Mouse (Mus musculus): ENCODE results near the gene Cacna1c. TPM values are rescaled to one million over a fixed set of nuclear protein-coding genes. Genes with fewer than 3 reads are reported as not detected.
A peak's percentile ranks its signal among the peaks of the same experiment; 100 is the strongest.

Cacna1c gene
- polyA plus RNA-seq, 1 experiment from 2014 or later, result 4.0 TPM

DNA sequence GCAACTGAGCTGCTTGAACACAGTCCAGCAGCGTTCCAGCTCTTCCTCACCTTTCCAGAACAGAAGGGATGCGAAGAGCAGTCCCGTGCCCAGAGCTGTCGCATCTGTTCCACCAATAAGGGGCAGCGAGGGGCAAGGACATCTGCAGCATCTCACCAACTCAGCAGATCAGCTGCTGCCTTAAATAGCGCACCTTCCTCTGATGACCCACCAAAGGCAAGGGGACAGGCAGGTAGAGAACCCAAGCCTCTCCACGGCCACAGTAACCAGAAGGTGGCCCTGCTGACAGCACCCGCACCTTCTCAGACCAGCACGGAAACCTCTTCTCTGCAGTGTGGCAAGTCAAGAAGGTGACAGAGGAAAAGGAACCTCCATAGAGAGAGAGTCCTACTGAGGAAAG is 131.8 kb downstream of the Cacna1c start:
- H3K4me3 ChIP-seq (replicated peaks), result no peak overlapping the region
- no peaks in the 10 kb centered on the region for H3K27me3 ChIP-seq (replicated peaks)
- no peaks in the 10 kb centered on the region for H3K36me3 ChIP-seq
- WGBS, result 84% methylated on average over 9 of the region's 9 CpGs
- no peaks in the 10 kb centered on the region for H3K9me3 ChIP-seq
- no peak overlapping the region for H3K4me2 ChIP-seq
- H3K4me1 ChIP-seq, result no peaks in the 10 kb centered on the region; the same call in 1 of the 2 replicates
- H3K27ac ChIP-seq, result no peak overlapping the region
- no peak for ATAC-seq (ENCODE audit: insufficient read depth, low FRiP score, low read depth)
- H3K9ac ChIP-seq, result no peak overlapping the region

DNA sequence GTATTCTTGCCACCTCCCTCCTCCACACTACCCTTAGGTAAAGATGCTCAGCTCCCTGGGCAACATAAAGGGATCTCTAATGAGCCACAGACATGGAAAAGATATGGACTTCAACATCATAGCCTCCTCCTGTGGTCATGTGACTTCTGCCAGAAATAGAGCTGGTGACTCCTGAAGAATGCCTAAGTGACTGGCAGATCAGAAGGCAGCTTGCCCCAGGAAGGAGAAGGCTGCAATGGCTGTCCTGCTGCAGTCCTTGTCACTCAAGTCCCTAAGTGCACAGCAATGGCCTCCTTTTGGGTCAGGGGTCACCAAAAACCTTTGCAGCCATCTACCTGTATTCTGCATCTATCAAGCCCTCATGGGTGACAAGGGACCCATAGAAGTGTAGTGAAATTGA is 133.5 kb downstream of the Cacna1c start:
- no peaks in the 10 kb centered on the region for H3K36me3 ChIP-seq
- H3K9me3 ChIP-seq, result no peaks in the 10 kb centered on the region
- no peak overlapping the region for H3K4me3 ChIP-seq (replicated peaks)
- ATAC-seq (ENCODE audit: insufficient read depth, low FRiP score, low read depth), result no peak
- H3K27me3 ChIP-seq (replicated peaks), result no peaks in the 10 kb centered on the region
- H3K4me1 ChIP-seq, result no peaks in the 10 kb centered on the region; the same call in 1 of the 2 replicates
- no peak overlapping the region for H3K27ac ChIP-seq
- no peak overlapping the region for H3K4me2 ChIP-seq
- H3K9ac ChIP-seq, result no peak overlapping the region

DNA sequence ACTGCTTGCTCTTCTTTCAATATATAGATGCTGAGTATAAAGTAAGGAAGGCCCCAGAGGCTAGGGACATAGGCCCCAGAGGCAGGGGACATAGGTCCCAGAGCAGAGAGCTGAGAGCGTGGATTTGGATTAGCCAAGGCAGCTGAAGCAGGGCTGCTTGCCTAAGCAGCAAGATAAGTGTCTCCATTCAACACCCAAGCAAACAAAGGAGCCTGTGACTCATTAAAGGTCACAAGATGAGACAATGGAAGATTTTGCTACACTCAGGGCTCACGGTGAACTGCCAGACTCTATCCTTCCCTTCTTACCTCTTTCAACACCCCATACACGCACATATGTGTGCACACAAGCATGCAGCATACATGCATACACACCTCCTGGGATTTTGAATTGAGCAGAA is 137.3 kb downstream of the Cacna1c start:
- Histone ChIP-seq H3K4me2 (no peak overlapping the region), H3K36me3 (no peaks in the 10 kb centered on the region), H3K27me3 (replicated peaks) (no peaks in the 10 kb centered on the region), H3K4me3 (replicated peaks) (no peak overlapping the region), H3K9me3 (no peaks in the 10 kb centered on the region), H3K9ac (no peak overlapping the region), H3K4me1 (no peaks in the 10 kb centered on the region; the same call in 1 of the 2 replicates), H3K27ac (no peak overlapping the region)
- WGBS, result 68% methylated on average over 3 of the region's 3 CpGs
- no peak for ATAC-seq (ENCODE audit: insufficient read depth, low FRiP score, low read depth)

DNA sequence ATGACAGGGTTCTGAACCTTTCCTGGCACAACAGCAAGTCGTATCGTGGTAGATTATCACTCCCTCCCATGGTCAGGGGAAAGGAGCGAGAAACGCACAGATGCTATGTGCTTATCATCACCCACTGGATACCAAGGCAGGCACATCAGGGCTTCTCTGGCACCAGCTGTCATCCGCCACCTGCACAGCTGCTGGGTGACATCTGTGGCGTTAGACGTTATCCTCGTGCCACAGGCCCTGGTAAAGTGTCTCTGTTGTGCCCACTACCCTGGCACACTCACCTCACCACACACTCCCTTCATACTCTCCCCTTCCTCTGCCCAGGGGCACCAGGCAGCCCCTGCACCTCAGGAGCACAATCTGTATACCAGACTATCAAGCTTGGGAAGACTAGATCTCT is 137.8 kb downstream of the Cacna1c start:
- 79% methylated on average over 8 of the region's 8 CpGs for WGBS
- H3K9me3 ChIP-seq, result no peaks in the 10 kb centered on the region

DNA sequence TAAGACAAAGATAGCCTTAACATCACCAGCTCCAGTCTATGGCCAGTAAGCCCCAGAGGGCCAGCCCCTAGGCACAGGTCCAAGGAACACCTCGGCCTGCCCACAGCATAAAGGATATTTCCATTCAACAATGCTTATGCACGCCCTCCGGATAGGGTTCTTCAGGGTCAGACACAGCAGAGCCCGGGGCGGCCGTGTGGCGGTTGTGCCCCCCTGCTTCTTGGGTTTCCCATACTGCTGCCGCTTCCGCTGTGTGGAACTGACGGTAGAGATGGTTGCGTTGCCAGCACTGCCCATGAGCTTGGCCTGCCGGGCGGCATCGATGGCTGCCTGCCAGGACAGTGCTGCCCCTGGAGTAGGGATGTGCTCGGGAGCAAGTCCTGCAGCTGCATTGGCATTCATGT is 139.1 kb downstream of the Cacna1c start:
- Histone ChIP-seq H3K4me1 (peaks cover 4% of the 10 kb centered on the region; the same call in 1 of the 2 replicates), H3K4me3 (replicated peaks) (no peak overlapping the region), H3K27me3 (replicated peaks) (no peaks in the 10 kb centered on the region), H3K4me2 (no peak overlapping the region), H3K27ac (no peak overlapping the region), H3K9me3 (no peaks in the 10 kb centered on the region), H3K36me3 (no peaks in the 10 kb centered on the region), H3K9ac (no peak overlapping the region)
- WGBS, result 89% methylated on average over 15 of the region's 15 CpGs
- no peak for ATAC-seq (ENCODE audit: insufficient read depth, low FRiP score, low read depth)

More for the DNA sequence above, 137.8 kb downstream of the Cacna1c start:
- Histone ChIP-seq H3K4me2 (no peak overlapping the region), H3K9ac (no peak overlapping the region), H3K27me3 (replicated peaks) (no peaks in the 10 kb centered on the region), H3K4me1 (no peaks in the 10 kb centered on the region; the same call in 1 of the 2 replicates), H3K27ac (no peak overlapping the region), H3K4me3 (replicated peaks) (no peak overlapping the region), H3K36me3 (no peaks in the 10 kb centered on the region)
- ATAC-seq (ENCODE audit: insufficient read depth, low FRiP score, low read depth), result no peak

DNA sequence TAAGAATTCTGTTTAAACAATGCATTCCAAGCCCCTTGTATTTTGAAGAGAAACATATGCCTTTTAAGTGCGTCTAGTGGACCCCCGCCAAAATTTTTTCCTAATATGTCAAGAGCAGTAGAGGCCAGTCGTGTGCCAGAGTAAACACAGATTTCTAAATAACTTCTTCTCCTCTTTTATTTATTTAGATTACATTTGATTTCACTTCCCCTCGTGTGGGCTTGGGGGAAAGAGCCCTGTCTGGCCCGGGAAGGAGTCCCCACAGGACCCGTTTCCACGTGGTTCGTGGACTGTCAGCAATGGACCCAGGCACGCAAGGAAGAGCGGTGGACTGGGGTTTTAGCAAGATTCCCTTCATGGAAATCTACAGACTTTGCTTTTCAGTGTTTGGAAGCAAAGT is 143.4 kb downstream of the Cacna1c start:
- H3K27ac ChIP-seq, result peak overlapping the region; percentile 51
- 42% methylated on average over 10 of the region's 10 CpGs for WGBS
- ATAC-seq (ENCODE audit: insufficient read depth, low FRiP score, low read depth), result peak; percentile 38; the same call in 1 of the 2 replicates

DNA sequence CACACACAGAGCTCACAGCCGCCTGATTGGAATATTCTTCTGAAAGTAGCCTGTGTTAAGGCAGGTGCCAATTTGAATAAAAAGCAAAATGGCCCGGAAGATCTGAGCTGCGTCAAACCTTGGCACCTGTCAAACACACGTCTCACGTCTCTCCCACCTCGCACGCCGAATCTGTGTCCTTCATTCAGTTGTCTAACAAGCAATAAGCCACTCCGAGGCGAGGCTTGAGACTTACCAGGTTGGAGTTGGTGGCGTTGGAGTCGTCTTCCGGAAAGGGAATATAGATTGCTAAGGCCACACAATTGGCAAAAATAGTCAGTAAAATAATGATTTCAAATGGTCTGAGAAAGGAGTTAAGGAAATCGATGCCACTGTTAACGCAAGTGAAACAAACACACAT is 143.9 kb downstream of the Cacna1c start:
- Histone ChIP-seq H3K4me1 (0 out of 2 replicates have a peak, but pooled peaks cover 4% of the 10 kb centered on the region), H3K4me2 (0 out of 2 replicates have a peak overlapping the region, but pooled peaks have one; percentile 23), H3K27ac (peak overlapping the region; percentile 61; the same call in 1 of the 2 replicates), H3K36me3 (no peaks in the 10 kb centered on the region), H3K9ac (no peak overlapping the region), H3K4me3 (replicated peaks) (no peak overlapping the region), H3K9me3 (no peaks in the 10 kb centered on the region), H3K27me3 (replicated peaks) (no peaks in the 10 kb centered on the region)
- ATAC-seq (ENCODE audit: insufficient read depth, low FRiP score, low read depth), result no peak
- 56% methylated on average over 15 of the region's 15 CpGs for WGBS

More for the DNA sequence above, 143.4 kb downstream of the Cacna1c start:
- H3K27me3 ChIP-seq (replicated peaks), result no peaks in the 10 kb centered on the region
- H3K4me3 ChIP-seq (replicated peaks), result 0 out of 2 replicates have a peak overlapping the region, but pooled peaks have one; percentile 1
- no peak overlapping the region for H3K9ac ChIP-seq
- H3K4me2 ChIP-seq, result peak overlapping the region; percentile 22; the same call in 1 of the 2 replicates
- no peaks in the 10 kb centered on the region for H3K9me3 ChIP-seq
- H3K36me3 ChIP-seq, result no peaks in the 10 kb centered on the region
- 0 out of 2 replicates have a peak, but pooled peaks cover 4% of the 10 kb centered on the region for H3K4me1 ChIP-seq

DNA sequence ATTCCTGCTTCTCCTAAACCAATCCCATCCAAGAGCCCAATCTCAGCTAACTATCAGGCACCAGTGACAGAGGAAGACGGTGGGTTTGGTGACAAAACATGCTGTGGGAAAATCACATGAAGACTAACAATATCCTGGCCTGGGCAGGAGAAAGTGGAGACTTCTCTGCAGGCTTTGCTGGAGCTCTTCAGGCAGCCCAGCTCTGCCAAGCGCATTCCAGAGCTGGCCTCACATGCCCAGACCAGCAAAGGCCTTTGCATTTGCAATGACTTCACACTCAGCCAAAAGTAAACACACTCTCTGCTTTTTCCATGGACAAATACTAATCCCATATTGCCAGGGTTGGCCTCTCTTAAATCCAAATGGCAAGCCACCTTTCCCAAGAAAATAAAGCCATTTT is 144.5 kb downstream of the Cacna1c start:
- no peak overlapping the region for H3K4me2 ChIP-seq
- WGBS, result 61% methylated on average over 2 of the region's 2 CpGs
- H3K36me3 ChIP-seq, result no peaks in the 10 kb centered on the region
- no peak overlapping the region for H3K9ac ChIP-seq
- H3K4me3 ChIP-seq (replicated peaks), result no peak overlapping the region
- ATAC-seq (ENCODE audit: insufficient read depth, low FRiP score, low read depth), result no peak
- no peak overlapping the region for H3K27ac ChIP-seq
- H3K9me3 ChIP-seq, result no peaks in the 10 kb centered on the region
- H3K27me3 ChIP-seq (replicated peaks), result no peaks in the 10 kb centered on the region
- 0 out of 2 replicates have a peak, but pooled peaks cover 4% of the 10 kb centered on the region for H3K4me1 ChIP-seq

DNA sequence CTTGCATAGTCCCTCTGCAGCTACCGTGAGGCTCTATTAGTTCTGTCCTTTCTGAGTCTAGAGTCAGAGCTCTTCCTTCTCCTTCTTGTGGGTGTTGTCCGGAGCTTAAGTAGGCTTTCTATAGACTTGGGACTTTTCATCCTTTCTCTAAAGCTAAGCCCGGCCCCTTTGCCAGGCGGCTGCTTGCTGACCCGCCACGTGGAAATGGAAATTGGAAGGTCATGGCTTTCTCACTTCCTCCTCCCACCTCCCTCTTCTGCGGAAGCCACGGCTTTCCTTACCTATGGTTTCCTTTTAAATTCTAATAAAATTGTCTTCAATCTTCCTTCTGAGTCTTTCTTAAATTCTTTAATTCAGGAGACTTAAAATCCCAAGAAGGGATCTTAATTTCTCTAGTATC is 148.9 kb downstream of the Cacna1c start:
- Histone ChIP-seq H3K4me3 (replicated peaks) (no peak overlapping the region), H3K36me3 (no peaks in the 10 kb centered on the region), H3K4me2 (no peak overlapping the region), H3K27ac (no peak overlapping the region), H3K4me1 (0 out of 2 replicates have a peak, but pooled peaks cover 3% of the 10 kb centered on the region), H3K9ac (no peak overlapping the region), H3K9me3 (no peaks in the 10 kb centered on the region), H3K27me3 (replicated peaks) (no peaks in the 10 kb centered on the region)
- no peak for ATAC-seq (ENCODE audit: insufficient read depth, low FRiP score, low read depth)
- WGBS, result 66% methylated on average over 8 of the region's 8 CpGs

DNA sequence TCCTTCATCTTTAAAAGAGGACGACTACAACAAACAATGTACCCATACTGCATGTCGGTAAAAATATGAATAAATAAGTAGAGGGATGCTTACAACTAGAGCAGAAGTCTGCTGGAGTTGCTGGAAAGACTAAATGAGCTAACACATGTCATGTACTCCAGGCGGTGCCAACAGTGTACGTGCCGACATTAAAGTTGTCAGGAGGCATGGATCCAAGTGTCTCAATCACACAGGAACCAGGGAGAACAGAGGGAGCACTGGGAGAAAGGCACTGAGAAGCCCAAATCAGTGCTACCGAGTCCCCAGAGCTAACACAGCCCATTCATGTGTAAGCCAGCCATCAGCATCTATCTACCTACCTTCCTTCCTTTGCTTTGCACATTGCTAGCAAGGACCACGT is 150.7 kb downstream of the Cacna1c start:
- no peaks in the 10 kb centered on the region for H3K27me3 ChIP-seq (replicated peaks)
- H3K9ac ChIP-seq, result no peak overlapping the region
- H3K27ac ChIP-seq, result no peak overlapping the region
- H3K4me1 ChIP-seq, result no peaks in the 10 kb centered on the region
- WGBS, result 75% methylated on average over 7 of the region's 7 CpGs
- no peaks in the 10 kb centered on the region for H3K9me3 ChIP-seq
- H3K4me2 ChIP-seq, result no peak overlapping the region
- no peaks in the 10 kb centered on the region for H3K36me3 ChIP-seq
- ATAC-seq (ENCODE audit: insufficient read depth, low FRiP score, low read depth), result no peak
- H3K4me3 ChIP-seq (replicated peaks), result no peak overlapping the region

DNA sequence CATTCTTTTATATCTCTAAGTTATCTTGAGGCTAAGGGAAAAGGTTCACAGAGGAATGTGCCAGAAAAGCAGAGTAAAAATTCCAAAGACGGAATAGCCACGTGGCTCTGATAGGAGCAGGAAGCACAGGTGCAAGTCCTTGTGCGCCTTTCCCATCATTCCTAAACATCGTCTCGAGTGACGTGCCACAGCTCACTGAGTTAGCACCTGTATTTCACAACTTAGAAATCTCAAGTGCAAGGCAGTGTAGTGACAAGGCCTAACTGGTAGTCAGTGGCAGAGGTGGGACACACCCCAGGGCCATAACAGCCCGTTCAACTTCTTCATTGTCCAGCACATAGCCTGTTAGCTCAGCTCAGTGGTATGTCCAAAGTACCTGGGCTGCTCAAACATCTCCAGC is 152.1 kb downstream of the Cacna1c start:
- 61% methylated on average over 7 of the region's 7 CpGs for WGBS
- H3K36me3 ChIP-seq, result no peaks in the 10 kb centered on the region
- H3K4me2 ChIP-seq, result no peak overlapping the region
- no peak for ATAC-seq (ENCODE audit: insufficient read depth, low FRiP score, low read depth)
- H3K9me3 ChIP-seq, result no peaks in the 10 kb centered on the region
- no peak overlapping the region for H3K4me3 ChIP-seq (replicated peaks)
- H3K9ac ChIP-seq, result no peak overlapping the region
- no peak overlapping the region for H3K27ac ChIP-seq
- H3K4me1 ChIP-seq, result no peaks in the 10 kb centered on the region
- no peaks in the 10 kb centered on the region for H3K27me3 ChIP-seq (replicated peaks)

DNA sequence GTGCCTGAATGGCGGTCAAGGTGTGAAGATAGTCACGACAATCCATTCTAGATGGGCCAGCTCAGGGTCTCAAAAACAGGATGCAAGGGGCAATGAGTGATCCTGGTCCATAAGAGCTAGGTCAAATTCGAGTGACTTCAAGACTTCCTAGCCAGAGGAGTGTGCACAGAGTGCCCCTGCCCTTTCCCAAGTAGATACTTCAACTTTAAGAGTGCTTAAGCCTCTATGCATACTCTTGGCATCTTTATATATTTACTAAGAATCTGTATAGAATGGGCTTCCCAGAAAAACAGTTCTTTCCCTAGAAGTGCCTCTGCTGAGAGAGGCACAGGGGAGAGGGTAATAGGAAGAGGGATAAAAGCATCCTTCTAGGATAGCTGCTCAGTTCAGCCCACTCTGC is 153.4 kb downstream of the Cacna1c start:
- H3K9me3 ChIP-seq, result no peaks in the 10 kb centered on the region
- no peak overlapping the region for H3K4me2 ChIP-seq
- no peaks in the 10 kb centered on the region for H3K27me3 ChIP-seq (replicated peaks)
- no peak for ATAC-seq (ENCODE audit: insufficient read depth, low FRiP score, low read depth)
- H3K9ac ChIP-seq, result no peak overlapping the region
- H3K4me3 ChIP-seq (replicated peaks), result no peak overlapping the region
- no peak overlapping the region for H3K27ac ChIP-seq
- WGBS, result 82% methylated on average over 3 of the region's 3 CpGs
- H3K36me3 ChIP-seq, result no peaks in the 10 kb centered on the region
- no peaks in the 10 kb centered on the region for H3K4me1 ChIP-seq

DNA sequence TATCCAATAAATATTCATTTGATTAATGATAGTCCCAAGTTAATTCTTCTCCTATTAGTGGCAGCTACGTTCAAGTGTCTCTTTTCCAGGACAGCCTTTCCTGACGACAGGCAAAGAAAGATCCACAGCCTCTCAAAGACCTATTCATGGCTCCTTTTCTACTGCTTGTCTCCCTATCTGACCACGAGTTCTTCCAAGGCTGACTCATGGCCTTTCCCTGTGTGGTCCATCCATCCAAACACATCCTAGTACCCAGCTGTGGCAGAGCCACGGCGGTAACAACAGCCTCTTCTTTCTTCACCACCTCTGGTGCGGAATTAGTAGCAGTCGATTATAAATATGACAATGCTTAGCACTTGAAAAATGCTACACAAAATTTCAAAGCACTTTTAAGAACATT is 155.3 kb downstream of the Cacna1c start:
- no peaks in the 10 kb centered on the region for H3K9me3 ChIP-seq
- 66% methylated on average over 7 of the region's 7 CpGs for WGBS
- H3K27me3 ChIP-seq (replicated peaks), result no peaks in the 10 kb centered on the region
- no peak overlapping the region for H3K27ac ChIP-seq
- no peak overlapping the region for H3K4me2 ChIP-seq
- no peak for ATAC-seq (ENCODE audit: insufficient read depth, low FRiP score, low read depth)
- H3K9ac ChIP-seq, result no peak overlapping the region
- H3K36me3 ChIP-seq, result no peaks in the 10 kb centered on the region
- no peak overlapping the region for H3K4me3 ChIP-seq (replicated peaks)
- no peaks in the 10 kb centered on the region for H3K4me1 ChIP-seq

All from stomach, embryonic 15.5 days (tissue).